Mouse (Mus musculus) lung, embryonic 14.5 days (tissue): Measurements from ENCODE around the gene Zfp941. TPM values are rescaled to one million over a fixed set of nuclear protein-coding genes. Genes with fewer than 3 reads are reported as not detected.
A peak's percentile ranks its signal among the peaks of the same experiment; 100 is the strongest.

Experiments used
- ATAC-seq: fragments of 200-750 bp; cut with Nextera tagmentation; 2 replicates; pipeline ENCODE4 v1.8.0; 2017; ENCODE audit warnings: mild to moderate bottlenecking, moderate TSS enrichment, moderate library complexity; ENCODE audit not compliant: insufficient read depth
- DNase-seq: peaks from one replicate; pipeline ENCODE4 v3.0.0-alpha.2; 2015
- H3K27ac ChIP-seq: fragments of 300-500 bp; sonication (generic); 2 replicates; pipeline ENCODE4 v1.5.1; 2014; ENCODE audit warnings: low read depth, mild to moderate bottlenecking, moderate library complexity
- H3K27me3 ChIP-seq: fragments of 300-500 bp; sonication (generic); 2 replicates; pipeline ENCODE4 v1.6.1; 2014; ENCODE audit warnings: low read length, control low read depth; ENCODE audit not compliant: insufficient read depth
- H3K36me3 ChIP-seq: fragments of 300-500 bp; sonication (generic); 2 replicates; pipeline ENCODE4 v1.6.1; 2014; ENCODE audit warnings: control low read depth; ENCODE audit not compliant: insufficient read depth
- H3K4me1 ChIP-seq: fragments of 300-500 bp; sonication (generic); 2 replicates; pipeline ENCODE4 v1.6.1; 2014; ENCODE audit warnings: antibody characterized with exemption, control low read depth; ENCODE audit not compliant: insufficient read depth
- H3K4me2 ChIP-seq: fragments of 300-500 bp; sonication (generic); 2 replicates; pipeline ENCODE4 v1.6.1; 2014; ENCODE audit warnings: mild to moderate bottlenecking
- H3K4me3 ChIP-seq: fragments of 300-500 bp; sonication (generic); 2 replicates; pipeline ENCODE4 v1.5.1; 2014; ENCODE audit warnings: low read depth, low read length
- H3K9ac ChIP-seq: fragments of 300-500 bp; sonication (generic); 2 replicates; pipeline ENCODE4 v1.6.1; 2014
- H3K9me3 ChIP-seq: fragments of 300-500 bp; sonication (generic); 2 replicates; pipeline ENCODE4 v1.6.1; 2016; ENCODE audit warnings: low read depth, low read length, control low read depth
- CTCF ChIP-seq: IDR thresholded peaks from 2 replicates; pipeline ENCODE4 v1.5.1; 2016; ENCODE audit warnings: antibody characterized with exemption, low read depth
- WGBS: fragments of 180-500 bp; shearing (Covaris S2); extraction: QIAGEN DNeasy Blood & Tissue Kit; methylation state at CpG from one replicate; pipeline ENCODE4 v1.1.7; 2014; 5-methylcytosine and 5-hydroxymethylcytosine counted together
- polyA plus RNA-seq: library from polyadenylated mRNA; unstranded; fragments of >200 nt; fragmentation: Nextera tagmentation; extraction: Ambion mirVana; gene quantifications from 2 replicates; pipeline ENCODE4 v1.2.1, GENCODE M21; 2014

Zfp941 gene
- polyA plus RNA-seq, 1 experiment from 2014 or later, result 0.83 TPM

DNA sequence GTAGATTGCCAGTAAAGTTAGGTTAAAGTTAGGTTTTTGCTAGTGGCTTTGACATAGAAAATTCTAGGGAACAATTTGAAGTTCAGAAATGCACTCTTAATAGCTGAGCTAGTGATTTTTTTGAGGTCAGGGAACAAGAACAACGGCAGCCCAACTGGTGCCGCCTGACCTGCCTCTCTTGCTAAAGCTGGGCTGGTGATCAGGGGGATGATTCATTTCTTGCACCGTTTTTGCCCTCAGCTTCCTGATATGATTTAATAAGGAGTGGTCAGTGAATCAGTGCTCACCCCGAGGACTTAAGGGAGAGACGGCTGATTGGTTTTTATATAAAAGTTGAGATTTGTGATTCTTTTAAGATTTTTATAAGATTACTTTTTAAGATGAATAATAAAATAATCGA is 9.5 kb upstream of the Zfp941 start:
- Histone ChIP-seq H3K36me3 (no peaks in the 10 kb centered on the region), H3K9me3 (no peaks in the 10 kb centered on the region), H3K27me3 (no peaks in the 10 kb centered on the region), H3K4me1 (no peaks in the 10 kb centered on the region), H3K4me3 (no peak overlapping the region), H3K27ac (no peak overlapping the region), H3K4me2 (no peak overlapping the region), H3K9ac (no peak overlapping the region)
- no peak for TF ChIP-seq CTCF
- WGBS, result 57% methylated on average over 6 of the region's 6 CpGs
- no peak for DNase-seq
- no peak for ATAC-seq

DNA sequence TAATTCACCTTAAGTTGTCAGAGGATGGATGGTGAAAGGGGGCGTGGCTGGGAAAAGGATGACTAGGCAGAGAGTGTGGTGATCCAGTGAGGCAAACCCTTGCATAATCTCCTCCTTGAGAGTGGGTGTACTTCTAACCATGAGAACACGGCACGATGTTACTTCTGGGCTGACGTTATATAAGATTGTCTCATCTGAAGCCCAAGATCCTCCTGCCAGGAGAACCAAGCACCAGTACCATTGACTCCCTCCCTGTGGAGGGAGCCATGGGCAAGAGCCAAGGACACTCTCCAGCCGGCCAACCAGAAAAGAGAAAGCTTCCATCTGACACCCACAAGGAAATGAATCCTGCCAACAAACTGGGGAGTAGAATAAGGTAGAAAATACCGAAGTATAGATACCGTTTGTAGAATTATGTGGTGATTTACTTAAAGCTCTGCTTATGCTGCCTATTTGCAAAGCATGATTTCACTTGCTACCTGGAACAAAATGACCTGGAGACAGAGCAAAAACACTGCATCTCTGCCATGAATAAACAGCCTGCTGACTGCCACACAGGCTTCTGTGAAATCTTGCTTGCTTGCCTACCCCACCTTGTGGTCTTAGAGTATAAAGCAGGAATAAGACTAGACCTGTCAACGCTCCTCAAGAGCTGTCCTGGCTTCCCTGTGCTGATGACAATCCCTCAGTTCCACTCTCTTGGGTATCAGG is 6.3 kb upstream of the Zfp941 start:
- H3K27me3 ChIP-seq, result no peaks in the 10 kb centered on the region
- H3K4me1 ChIP-seq, result no peaks in the 10 kb centered on the region
- H3K4me2 ChIP-seq, result no peak overlapping the region
- H3K9ac ChIP-seq, result no peak overlapping the region
- no peak overlapping the region for H3K4me3 ChIP-seq
- no peak overlapping the region for H3K27ac ChIP-seq
- peak; percentile 66 for TF ChIP-seq CTCF
- no peak; the same call in 1 of the 2 replicates for ATAC-seq
- H3K9me3 ChIP-seq, result no peaks in the 10 kb centered on the region
- no peaks in the 10 kb centered on the region for H3K36me3 ChIP-seq
- DNase-seq, result peak; percentile 57
- WGBS, result 25% methylated on average over 8 of the region's 8 CpGs

DNA sequence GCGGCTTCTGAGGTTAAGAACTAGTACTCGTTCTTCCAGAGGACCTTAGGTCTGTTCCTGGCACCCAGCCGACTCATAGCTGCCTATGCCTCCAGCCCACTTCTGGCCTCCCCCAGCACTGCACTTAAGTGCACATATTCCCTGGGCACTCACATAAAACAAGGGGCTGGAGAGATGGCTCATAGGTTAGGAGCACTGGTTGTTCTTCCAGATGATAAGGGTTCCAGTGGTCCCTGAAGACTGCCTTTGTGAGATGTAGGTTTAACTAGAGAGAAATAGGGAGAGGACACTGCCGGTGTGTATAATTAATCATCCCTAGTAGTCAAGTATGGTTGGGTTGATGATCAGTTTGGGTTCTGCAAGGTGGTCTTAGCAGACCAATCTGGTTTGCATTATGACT is 753 bp upstream of the Zfp941 start:
- DNase-seq, result no peak
- no peak for ATAC-seq
- Histone ChIP-seq H3K36me3 (no peaks in the 10 kb centered on the region), H3K9me3 (no peaks in the 10 kb centered on the region), H3K27me3 (no peaks in the 10 kb centered on the region), H3K4me2 (no peak overlapping the region), H3K4me3 (no peak overlapping the region), H3K9ac (no peak overlapping the region), H3K4me1 (no peaks in the 10 kb centered on the region; the same call in 1 of the 2 replicates), H3K27ac (no peak overlapping the region)
- 85% methylated on average over 4 of the region's 4 CpGs for WGBS
- TF ChIP-seq CTCF, result no peak

GRCm38 (mm10) chr7:140821305-140821652 is 699 bp downstream of the Zfp941 start:
- peak; percentile 25; the same call in 1 of the 2 replicates for ATAC-seq
- peak overlapping the region; percentile 34; the same call in 1 of the 2 replicates for H3K9ac ChIP-seq
- 48% methylated on average over 5 of the region's 5 CpGs for WGBS

DNA sequence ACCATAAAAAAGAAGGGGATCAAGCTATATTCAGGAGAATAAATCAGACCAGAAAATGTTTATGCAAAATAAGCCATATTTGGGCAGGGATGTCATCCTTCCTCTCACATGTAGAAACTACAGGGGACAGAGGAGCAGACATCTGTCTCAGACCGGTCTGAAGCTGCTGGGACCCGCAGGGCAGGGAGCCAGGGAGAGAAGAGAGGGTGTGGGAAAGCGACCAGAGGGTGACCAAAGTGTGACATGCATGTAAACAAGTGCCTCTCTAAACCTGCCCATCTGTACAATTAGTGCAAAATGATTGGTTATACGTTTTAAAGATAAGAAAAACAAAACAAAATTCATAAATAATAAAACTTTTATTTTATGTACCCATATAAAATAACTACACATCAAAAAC is 1.8 kb downstream of the Zfp941 start:
- H3K9me3 ChIP-seq, result no peaks in the 10 kb centered on the region
- H3K27me3 ChIP-seq, result no peaks in the 10 kb centered on the region
- TF ChIP-seq CTCF, result no peak
- no peaks in the 10 kb centered on the region for H3K36me3 ChIP-seq
- ATAC-seq, result no peak
- no peak overlapping the region for H3K4me3 ChIP-seq
- no peaks in the 10 kb centered on the region; the same call in 1 of the 2 replicates for H3K4me1 ChIP-seq
- 41% methylated on average over 4 of the region's 4 CpGs for WGBS
- no peak overlapping the region for H3K4me2 ChIP-seq
- no peak overlapping the region for H3K9ac ChIP-seq
- no peak overlapping the region for H3K27ac ChIP-seq
- no peak for DNase-seq

More at GRCm38 (mm10) chr7:140821305-140821652, 699 bp downstream of the Zfp941 start:
- Histone ChIP-seq H3K27me3 (no peaks in the 10 kb centered on the region), H3K4me2 (peak overlapping the region; percentile 68), H3K9me3 (no peaks in the 10 kb centered on the region), H3K36me3 (no peaks in the 10 kb centered on the region), H3K27ac (no peak overlapping the region), H3K4me1 (no peaks in the 10 kb centered on the region; the same call in 1 of the 2 replicates), H3K4me3 (peak overlapping the region; percentile 43)
- no peak for TF ChIP-seq CTCF
- no peak for DNase-seq

- no peak for ATAC-seq
- H3K9me3 ChIP-seq, result no peaks in the 10 kb centered on the region
- no peak overlapping the region for H3K4me2 ChIP-seq
- H3K4me3 ChIP-seq, result no peak overlapping the region
- TF ChIP-seq CTCF, result no peak
- 84% methylated on average over 12 of the region's 12 CpGs for whole genome bisulfite sequencing
- H3K27ac ChIP-seq, result no peak overlapping the region
- no peaks in the 10 kb centered on the region for H3K36me3 ChIP-seq
- no peak for DNase-seq
- no peaks in the 10 kb centered on the region for H3K27me3 ChIP-seq
- H3K4me1 ChIP-seq, result no peaks in the 10 kb centered on the region
- no peak overlapping the region for H3K9ac ChIP-seq
These were observed 9.1 kb downstream of the Zfp941 start for GRCm38 (mm10) chr7:140812850-140813249.

DNA sequence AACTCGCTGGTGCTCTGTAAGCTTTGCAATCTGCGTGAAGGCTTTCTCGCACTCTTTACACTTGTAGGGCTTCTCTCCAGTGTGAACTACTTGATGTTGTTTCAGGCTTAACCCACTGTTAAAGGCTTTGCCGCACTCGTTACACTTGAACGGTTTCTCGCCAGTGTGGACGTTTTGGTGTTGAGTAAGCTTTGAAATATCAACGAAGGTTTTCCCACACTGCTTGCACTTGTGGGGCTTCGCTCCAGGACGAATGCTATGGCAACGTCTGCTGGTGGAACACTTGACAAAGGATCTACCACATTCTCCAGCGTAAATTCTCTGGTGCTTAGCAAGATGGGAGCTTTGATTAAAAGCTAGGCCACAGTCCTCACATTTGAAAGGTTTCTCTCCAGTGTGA is 10.3 kb downstream of the Zfp941 start:
- Histone ChIP-seq H3K4me3 (no peak overlapping the region), H3K9ac (no peak overlapping the region), H3K4me1 (no peaks in the 10 kb centered on the region), H3K4me2 (no peak overlapping the region), H3K27ac (no peak overlapping the region), H3K9me3 (no peaks in the 10 kb centered on the region), H3K36me3 (no peaks in the 10 kb centered on the region), H3K27me3 (no peaks in the 10 kb centered on the region)
- WGBS, result 79% methylated on average over 13 of the region's 13 CpGs
- ATAC-seq (no peak), DNase-seq (no peak)
- TF ChIP-seq CTCF, result no peak
